Mouse (Mus musculus) adrenal gland, postnatal 10 days (tissue): ENCODE measurements at regions not wholly inside any gene's neighbourhood (a gene's known extent, or its start where the extent isn't known, plus 50 kb on each side); places are given as distances from the start of the nearest gene placed in this dataset.

Experiments used
- DNase-seq: peaks from one replicate; pipeline ENCODE4 v3.0.0; 2021; ENCODE audit warnings: mixed read lengths

DNA sequence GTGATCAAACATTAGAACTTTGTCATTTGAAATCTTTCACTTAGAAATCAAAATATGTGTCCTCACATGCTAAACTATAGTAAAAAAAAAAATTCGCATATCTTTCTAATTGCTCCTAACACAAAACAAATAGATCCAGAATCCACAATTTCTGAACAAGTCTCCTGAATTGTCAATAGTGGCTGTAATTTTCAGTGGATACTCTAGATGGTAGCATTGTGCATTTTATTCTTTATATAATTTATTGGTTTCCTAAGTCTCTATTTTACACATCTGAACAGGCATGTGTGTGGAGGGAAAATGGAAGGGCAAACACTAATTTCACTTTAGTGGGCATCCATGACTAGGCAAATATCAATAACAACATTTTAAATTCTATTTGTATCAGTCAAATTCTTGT, 63.7 kb upstream of the Tnmd start:
- DNase-seq = no peak

- DNase-seq = peak; percentile 21
Measured at GRCm38 (mm10) chrX:133754026-133754425, 65.2 kb upstream of the Pcdh19 start.

DNA sequence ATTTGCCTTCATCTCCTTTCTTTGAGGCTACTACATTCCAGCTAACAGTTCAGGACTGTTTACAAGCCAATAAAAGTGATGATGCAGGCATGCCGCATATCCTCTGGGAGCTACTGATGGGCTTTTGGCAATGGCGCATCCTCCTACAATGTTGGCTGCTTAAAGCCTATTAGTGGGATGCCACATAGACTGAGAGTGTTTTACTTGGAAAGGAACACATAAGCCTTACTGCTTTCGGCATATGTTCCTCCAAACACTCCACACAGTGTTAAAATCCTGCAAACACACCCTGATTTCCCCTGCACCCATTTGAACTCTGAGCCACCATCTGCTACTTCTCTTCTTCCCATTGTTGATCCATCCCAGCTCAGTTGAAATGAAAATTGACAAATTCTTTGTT, 63.4 kb upstream of the Pcdh19 start:
- no peak for DNase-seq

DNA sequence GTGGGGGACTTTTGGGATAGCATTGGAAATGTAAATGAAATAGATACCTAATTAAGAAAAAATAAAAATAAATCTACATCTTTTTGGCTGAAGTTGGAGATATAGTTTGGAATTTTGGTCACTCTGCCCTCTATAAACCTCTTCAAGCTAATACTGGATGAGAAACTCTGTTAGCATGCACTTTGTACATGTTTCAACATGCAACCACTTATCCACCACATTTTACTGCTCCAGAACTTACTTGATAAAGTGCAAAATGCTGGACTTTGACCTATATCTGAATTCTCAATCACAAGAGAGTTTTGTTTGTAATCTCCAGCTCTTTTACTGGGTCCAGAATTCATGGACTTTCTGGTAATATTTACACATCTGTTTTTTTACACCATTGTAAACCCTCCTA, 54.7 kb upstream of the Pcdh19 start:
- no peak for DNase-seq

DNA sequence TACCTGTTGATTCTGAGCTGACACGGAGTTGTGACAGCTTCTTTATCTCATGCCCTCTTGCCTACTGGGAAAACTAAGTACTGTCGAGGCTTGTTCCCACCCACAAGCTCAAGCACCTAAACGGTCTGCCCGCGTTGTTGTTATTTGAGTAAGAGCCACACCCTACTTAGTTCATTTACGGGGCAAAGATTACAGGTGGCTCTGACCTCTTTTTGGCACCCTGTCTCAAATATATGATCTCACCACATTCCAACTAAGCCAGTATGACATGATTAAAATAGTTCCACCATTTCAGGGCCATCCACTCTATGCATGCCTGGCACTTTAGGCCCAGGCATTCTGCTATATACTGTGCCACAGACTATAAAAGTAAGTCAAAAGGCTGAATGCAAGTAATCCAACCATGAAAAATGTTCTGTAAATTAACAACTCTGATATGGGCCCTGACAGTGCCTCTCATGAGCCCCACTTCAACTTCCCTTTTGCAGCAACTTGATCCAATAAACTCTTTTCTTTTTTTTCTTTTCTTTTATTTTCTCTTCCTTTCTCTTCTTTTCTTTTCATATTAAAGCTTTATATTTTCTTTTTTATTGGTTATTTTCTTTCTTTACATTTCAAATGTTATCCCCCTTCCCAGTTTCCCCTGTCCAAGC, 50.3 kb upstream of the Pcdh19 start:
- no peak for DNase-seq
